Mouse (Mus musculus) MEL (cell line): ENCODE results near the gene Adat3. TPM values are rescaled to one million over a fixed set of nuclear protein-coding genes. Genes with fewer than 3 reads are reported as not detected.
A peak's percentile ranks its signal among the peaks of the same experiment; 100 is the strongest.

ENCODE experiments used
- DNase-seq: peaks from one replicate; pipeline ENCODE4 v3.0.0; 2011; ENCODE audit warnings: low read depth, low spot score
- H3K27ac ChIP-seq: 2 replicates; pipeline ENCODE4 v1.5.1; 2012; ENCODE audit warnings: low read depth, mild to moderate bottlenecking, control low read depth, low read length, moderate library complexity; ENCODE audit not compliant: control insufficient read depth
- H3K27me3 ChIP-seq, 2 experiments: fragments of 150-350 bp in 1 of 2; sonication (generic) in 1 of 2; 2 replicates each; pipeline ENCODE4 v1.6.1; 2012; ENCODE audit warnings: low read length in 2 of 2, mild to moderate bottlenecking in 2 of 2, improper control_type of control experiment in 1 of 2, moderate library complexity in 1 of 2; ENCODE audit not compliant: insufficient read depth in 2 of 2, control insufficient read depth in 1 of 2
- H3K36me3 ChIP-seq, 2 experiments: 2 replicates each; pipeline ENCODE4 v1.6.1; 2012 to 2014; ENCODE audit warnings: low read length in 2 of 2, improper control_type of control experiment in 1 of 2, inconsistent platforms in 1 of 2, mild to moderate bottlenecking in 1 of 2; ENCODE audit not compliant: insufficient read depth in 2 of 2, control insufficient read depth in 1 of 2
- H3K4me1 ChIP-seq, 2 experiments: fragments of 150-350 bp in 1 of 2; sonication (generic) in 1 of 2; 2 replicates each; pipeline ENCODE4 v1.6.1; 2012; ENCODE audit warnings: low read length in 2 of 2, improper control_type of control experiment in 1 of 2, mild to moderate bottlenecking in 1 of 2; ENCODE audit not compliant: insufficient read depth in 2 of 2, control insufficient read depth in 1 of 2
- H3K4me3 ChIP-seq, 2 experiments: fragments of 150-350 bp in 1 of 2; sonication (generic) in 1 of 2; 2 replicates each; pipeline ENCODE4 v1.5.1; 2012; ENCODE audit warnings: low read depth in 2 of 2, low read length in 2 of 2, mild to moderate bottlenecking in 2 of 2, moderate library complexity in 2 of 2, control low read depth in 1 of 2, improper control_type of control experiment in 1 of 2; ENCODE audit not compliant: control insufficient read depth in 1 of 2, insufficient read depth in 1 of 2
- H3K79me2 ChIP-seq: 2 replicates; pipeline ENCODE4 v1.6.1; 2012; ENCODE audit warnings: mild to moderate bottlenecking, low read length, moderate library complexity; ENCODE audit not compliant: control insufficient read depth, poor library complexity, insufficient read depth
- H3K9ac ChIP-seq: 2 replicates; pipeline ENCODE4 v1.6.1; 2012; ENCODE audit warnings: low read depth, mild to moderate bottlenecking, control low read depth, low read length, moderate library complexity; ENCODE audit not compliant: control insufficient read depth, poor library complexity, severe bottlenecking
- H3K9me3 ChIP-seq: fragments of 150-350 bp; sonication (generic); replicated peaks from 2 replicates; pipeline ENCODE4 v1.6.1; 2012; ENCODE audit warnings: mild to moderate bottlenecking, low read length, improper control_type of control experiment, moderate library complexity; ENCODE audit not compliant: insufficient read depth
- CHD2 ChIP-seq: IDR thresholded peaks from 2 replicates; pipeline ENCODE4 v1.6.1; 2011; ENCODE audit warnings: low read length, improper control_type of control experiment
- E2F4 ChIP-seq: IDR thresholded peaks from 2 replicates; pipeline ENCODE4 v1.6.1; 2011; ENCODE audit warnings: low read depth, low read length, improper control_type of control experiment, borderline replicate concordance
- ELF1 ChIP-seq: IDR thresholded peaks from 2 replicates; pipeline ENCODE4 v1.6.1; 2014; ENCODE audit warnings: low read depth, mild to moderate bottlenecking, inconsistent platforms, low read length, improper control_type of control experiment, moderate library complexity
- EP300 ChIP-seq, 2 experiments: IDR thresholded peaks; 2 replicates each; pipeline ENCODE4 v1.6.1; 2011; ENCODE audit warnings: improper control_type of control experiment in 2 of 2, low read length in 2 of 2, low read depth in 1 of 2, mild to moderate bottlenecking in 1 of 2
- MAX ChIP-seq: IDR thresholded peaks from 2 replicates; pipeline ENCODE4 v1.6.1; 2011; ENCODE audit warnings: low read length, improper control_type of control experiment
- MAZ ChIP-seq: IDR thresholded peaks from 2 replicates; pipeline ENCODE4 v1.6.1; 2012; ENCODE audit warnings: low read depth, mild to moderate bottlenecking, inconsistent platforms, low read length, improper control_type of control experiment
- MEF2A ChIP-seq: IDR thresholded peaks from 2 replicates; pipeline ENCODE4 v1.6.1; 2014; ENCODE audit warnings: low read depth, mild to moderate bottlenecking, inconsistent platforms, low read length, improper control_type of control experiment; ENCODE audit not compliant: poor library complexity, insufficient replicate concordance, severe bottlenecking; ENCODE audit errors: extremely low read depth
- MXI1 ChIP-seq: IDR thresholded peaks from 2 replicates; pipeline ENCODE4 v1.6.1; 2011; ENCODE audit warnings: mild to moderate bottlenecking, low read depth, low read length, improper control_type of control experiment
- MYB ChIP-seq: IDR thresholded peaks from 2 replicates; pipeline ENCODE4 v1.6.1; 2011; ENCODE audit warnings: mild to moderate bottlenecking, low read depth, low read length, improper control_type of control experiment
- MYC ChIP-seq: IDR thresholded peaks from 2 replicates; pipeline ENCODE4 v1.6.1; 2011; ENCODE audit warnings: low read depth, mild to moderate bottlenecking, low read length, improper control_type of control experiment, moderate library complexity
- POLR2A ChIP-seq, 2 experiments: IDR thresholded peaks; 2 replicates each; pipeline ENCODE4 v1.6.1; 2011 to 2012; ENCODE audit warnings: low read length in 2 of 2, mild to moderate bottlenecking in 2 of 2, control low read depth in 1 of 2, improper control_type of control experiment in 1 of 2, low read depth in 1 of 2, moderate library complexity in 1 of 2; ENCODE audit not compliant: control insufficient read depth in 1 of 2, insufficient read depth in 1 of 2, poor library complexity in 1 of 2
- POLR2AphosphoS5 ChIP-seq: IDR thresholded peaks from 2 replicates; pipeline ENCODE4 v1.6.1; 2012; ENCODE audit warnings: low read depth, borderline replicate concordance, mild to moderate bottlenecking, inconsistent platforms, low read length, moderate library complexity, mixed read lengths
- RAD21 ChIP-seq: IDR thresholded peaks from 2 replicates; pipeline ENCODE4 v1.6.1; 2011; ENCODE audit warnings: mild to moderate bottlenecking, low read depth, low read length, improper control_type of control experiment
- RCOR1 ChIP-seq: IDR thresholded peaks from 2 replicates; pipeline ENCODE4 v1.6.1; 2012; ENCODE audit warnings: low read depth, mild to moderate bottlenecking, inconsistent platforms, low read length, improper control_type of control experiment
- SMC3 ChIP-seq: IDR thresholded peaks from 2 replicates; pipeline ENCODE4 v1.6.1; 2011; ENCODE audit warnings: low read depth, low read length, improper control_type of control experiment
- TAL1 ChIP-seq: IDR thresholded peaks from 2 replicates; pipeline ENCODE4 v1.6.1; 2012; ENCODE audit warnings: mild to moderate bottlenecking, inconsistent platforms, low read length, moderate library complexity, mixed read lengths
- TCF12 ChIP-seq: IDR thresholded peaks from 2 replicates; pipeline ENCODE4 v1.6.1; 2014; ENCODE audit warnings: low read depth, mild to moderate bottlenecking, inconsistent platforms, low read length, improper control_type of control experiment, moderate library complexity
- UBTF ChIP-seq: IDR thresholded peaks from 2 replicates; pipeline ENCODE4 v1.6.1; 2012; ENCODE audit warnings: low read depth, mild to moderate bottlenecking, inconsistent platforms, low read length, improper control_type of control experiment, moderate library complexity, borderline replicate concordance; ENCODE audit not compliant: insufficient read depth
- USF1 ChIP-seq: IDR thresholded peaks from 2 replicates; pipeline ENCODE4 v1.6.1; 2014; ENCODE audit warnings: low read depth, mild to moderate bottlenecking, inconsistent platforms, low read length, improper control_type of control experiment, moderate library complexity
- USF2 ChIP-seq, 2 experiments: IDR thresholded peaks; 2 replicates each; pipeline ENCODE4 v1.6.1; 2011 to 2012; ENCODE audit warnings: improper control_type of control experiment in 2 of 2, low read length in 2 of 2, borderline replicate concordance in 1 of 2, inconsistent platforms in 1 of 2, low read depth in 1 of 2, mild to moderate bottlenecking in 1 of 2; ENCODE audit not compliant: insufficient read depth in 1 of 2
- ZC3H11A ChIP-seq: IDR thresholded peaks from 2 replicates; pipeline ENCODE4 v1.6.1; 2012; ENCODE audit warnings: low read depth, mild to moderate bottlenecking, inconsistent platforms, low read length, improper control_type of control experiment
- ZKSCAN1 ChIP-seq: IDR thresholded peaks from 2 replicates; pipeline ENCODE4 v1.6.1; 2012; ENCODE audit warnings: low read depth, mild to moderate bottlenecking, inconsistent platforms, low read length, improper control_type of control experiment, moderate library complexity
- ZNF384 ChIP-seq: IDR thresholded peaks from 2 replicates; pipeline ENCODE4 v1.6.1; 2012; ENCODE audit warnings: low read depth, mild to moderate bottlenecking, inconsistent platforms, low read length, improper control_type of control experiment
- polyA plus RNA-seq, 2 experiments: library from polyadenylated mRNA; stranded (reverse) in 1 of 2; unstranded in 1 of 2; fragments of >175 nt in 1 of 2; fragments of >200 nt in 1 of 2; gene quantifications; 2 replicates each; pipeline versions ENCODE4 v1.2.1 to v1.2.4; 2012; ENCODE audit warnings: low replicate concordance in 2 of 2, low read depth in 1 of 2; ENCODE audit not compliant: insufficient read length in 2 of 2, insufficient read depth in 1 of 2, missing spikeins in 1 of 2
- total RNA-seq: library from RNA; depleted of rRNA; stranded (reverse); fragments of 300-350 nt; gene quantifications from 2 replicates; pipeline ENCODE4 v1.2.3, GENCODE M21; 2012

Adat3 gene
- total and polyA plus RNA-seq, 3 experiments, result 7.4 to 7.7 TPM; not detected in 1

DNA sequence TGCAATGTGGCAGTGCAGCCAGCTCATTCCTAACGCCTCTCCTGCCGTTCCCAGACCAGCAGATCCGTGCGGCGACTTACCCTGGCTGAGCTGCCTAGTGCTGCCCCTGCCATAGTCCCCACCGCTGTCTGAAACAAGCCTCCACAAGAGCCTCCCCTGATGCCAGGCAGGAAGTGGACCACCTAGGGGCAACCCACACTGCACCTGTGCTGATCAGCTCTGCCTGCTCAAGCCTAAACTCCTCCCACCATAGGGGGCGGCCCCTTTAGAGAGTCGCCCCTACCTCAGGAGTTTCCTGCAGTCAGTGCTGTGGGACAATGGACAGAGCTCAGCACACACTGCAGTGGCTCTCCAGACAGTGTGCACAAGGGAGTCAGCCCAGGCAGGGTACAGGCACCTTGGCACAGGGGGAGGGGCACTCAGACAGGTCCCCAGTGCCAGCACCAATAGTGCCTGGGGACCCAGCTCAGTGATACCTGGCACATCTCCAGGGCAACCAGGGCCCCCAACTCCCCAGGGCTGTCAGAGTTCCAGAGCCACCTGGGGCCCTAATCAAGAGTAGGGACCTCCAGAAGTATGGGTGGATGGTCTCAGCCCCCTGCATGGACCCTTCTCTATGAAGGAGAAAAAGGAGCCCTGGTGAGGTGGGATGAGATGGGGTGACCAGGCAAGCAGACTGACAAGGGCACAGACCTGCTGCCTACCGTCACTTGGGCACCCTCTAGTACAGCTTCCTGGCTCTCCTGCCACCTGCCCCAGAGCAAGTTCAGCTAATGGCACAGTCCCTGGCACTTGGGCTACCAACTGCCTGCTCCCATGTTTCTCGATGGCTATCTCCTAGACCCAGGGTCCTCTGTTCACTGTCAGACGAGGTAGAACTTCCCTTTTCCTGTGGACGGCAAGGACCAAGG is 17.8 kb upstream of the Adat3 start:
- Histone ChIP-seq H3K79me2 (peaks cover 33% of the 10 kb centered on the region), H3K4me3 (no peak overlapping the region), H3K9me3 (no peaks in the 10 kb centered on the region), H3K27me3 (no peaks in the 10 kb centered on the region), H3K9ac (no peak overlapping the region), H3K4me1 (peaks cover 5 to 13% of the 10 kb centered on the region in 2 experiments; a peak in 3 of 4 replicates), H3K36me3 (no peaks in the 10 kb centered on the region; a peak in 1 of 4 replicates), H3K27ac (no peak overlapping the region)
- TF ChIP-seq TAL1 (peak; percentile 29; the same call in 1 of the 2 replicates), POLR2A (IDR thresholded peaks at IDR 0.05; ENCODE audit: control insufficient read depth in 1 of 2, insufficient read depth in 1 of 2, low read depth in 1 of 2, low read length in 2 of 2, poor library complexity in 1 of 2) (no peak), EP300 (IDR thresholded peaks at IDR 0.05; ENCODE audit: low read depth in 1 of 2, low read length in 2 of 2) (no peak), MXI1 (no peak), SMC3 (no peak)
- peak; percentile 43 for DNase-seq

DNA sequence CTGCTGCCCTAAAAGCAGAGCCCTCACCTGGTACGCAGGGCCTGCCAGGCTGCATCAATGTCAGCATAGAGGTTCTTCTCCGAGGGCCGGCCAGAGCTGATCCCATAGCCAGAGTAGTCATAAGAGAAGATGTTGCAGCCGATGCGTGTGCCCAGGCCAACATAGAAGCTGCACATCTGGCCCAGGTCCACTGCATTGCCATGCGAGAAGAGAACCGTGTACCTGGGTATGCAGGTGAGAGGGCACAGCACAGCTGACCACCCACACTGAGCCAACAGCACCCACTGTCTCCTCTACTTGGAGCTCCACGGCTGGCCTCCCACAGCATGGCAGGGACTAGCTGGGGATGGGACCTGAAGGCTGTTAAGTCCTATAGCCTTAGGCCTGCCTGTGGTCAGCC is 17.1 kb upstream of the Adat3 start:
- Histone ChIP-seq H3K27me3 (no peaks in the 10 kb centered on the region), H3K4me3 (no peak overlapping the region), H3K4me1 (peaks cover 5 to 13% of the 10 kb centered on the region in 2 experiments; a peak in 3 of 4 replicates), H3K36me3 (no peaks in the 10 kb centered on the region; a peak in 1 of 4 replicates), H3K9me3 (no peaks in the 10 kb centered on the region), H3K9ac (no peak overlapping the region), H3K27ac (no peak overlapping the region), H3K79me2 (peaks cover 34% of the 10 kb centered on the region)
- no peak for DNase-seq
- TF ChIP-seq USF2 (IDR thresholded peaks at IDR 0.05; ENCODE audit: borderline replicate concordance in 1 of 2, insufficient read depth in 1 of 2, low read depth in 1 of 2, low read length in 2 of 2), result no peak
- TF ChIP-seq USF1, result no peak
- no peak for TF ChIP-seq MYC
- no peak for TF ChIP-seq CHD2
- TF ChIP-seq MAX, result no peak
- no peak for TF ChIP-seq TCF12
- no peak for TF ChIP-seq RCOR1
- TF ChIP-seq ZKSCAN1, result no peak
- no peak for TF ChIP-seq MAZ
- no peak for TF ChIP-seq UBTF
- TF ChIP-seq POLR2AphosphoS5, result no peak
- TF ChIP-seq MYB, result no peak
- TF ChIP-seq ZNF384, result no peak
- TF ChIP-seq RAD21, result no peak
- no peak for TF ChIP-seq POLR2A (IDR thresholded peaks at IDR 0.05; ENCODE audit: control insufficient read depth in 1 of 2, insufficient read depth in 1 of 2, low read depth in 1 of 2, low read length in 2 of 2, poor library complexity in 1 of 2)
- no peak for TF ChIP-seq ELF1
- no peak for TF ChIP-seq ZC3H11A
- TF ChIP-seq EP300 (IDR thresholded peaks at IDR 0.05; ENCODE audit: low read depth in 1 of 2, low read length in 2 of 2), result no peak
- no peak for TF ChIP-seq E2F4
- no peak for TF ChIP-seq MEF2A
